Mouse (Mus musculus) adrenal gland, postnatal 14 days (tissue): ENCODE data around the gene Tmem167. TPM values are rescaled to one million over a fixed set of nuclear protein-coding genes. Genes with fewer than 3 reads are reported as not detected.

Experiments
- DNase-seq: peaks from one replicate; pipeline ENCODE4 v3.0.0; 2021; ENCODE audit warnings: mixed read lengths
- total RNA-seq: library from RNA; stranded (reverse); gene quantifications from 2 replicates; pipeline ENCODE4 v1.2.3, GENCODE M21; 2021

Gene Tmem167
- total RNA-seq, 1 experiment from 2014 or later, result 16.4 TPM

DNA sequence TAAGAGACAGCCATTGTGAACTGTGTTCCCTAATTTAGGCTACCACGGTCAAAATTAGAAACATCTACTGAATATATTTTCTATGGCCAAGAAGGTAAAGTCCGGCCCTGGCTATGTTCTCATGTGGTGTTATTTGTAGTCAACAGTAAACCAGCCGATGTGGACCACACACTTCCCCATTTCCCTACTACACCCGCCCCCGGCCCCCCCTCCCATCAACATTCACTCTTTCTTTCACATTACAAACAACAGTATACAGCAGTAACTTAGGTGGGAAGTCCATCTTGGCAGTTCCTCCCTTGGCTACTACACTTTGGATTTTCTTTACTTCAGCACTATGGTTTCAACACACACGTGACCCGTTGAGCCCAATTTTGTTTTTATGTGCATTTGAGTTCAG lies 94.6 kb downstream of the Tmem167 start:
- no peak for DNase-seq

DNA sequence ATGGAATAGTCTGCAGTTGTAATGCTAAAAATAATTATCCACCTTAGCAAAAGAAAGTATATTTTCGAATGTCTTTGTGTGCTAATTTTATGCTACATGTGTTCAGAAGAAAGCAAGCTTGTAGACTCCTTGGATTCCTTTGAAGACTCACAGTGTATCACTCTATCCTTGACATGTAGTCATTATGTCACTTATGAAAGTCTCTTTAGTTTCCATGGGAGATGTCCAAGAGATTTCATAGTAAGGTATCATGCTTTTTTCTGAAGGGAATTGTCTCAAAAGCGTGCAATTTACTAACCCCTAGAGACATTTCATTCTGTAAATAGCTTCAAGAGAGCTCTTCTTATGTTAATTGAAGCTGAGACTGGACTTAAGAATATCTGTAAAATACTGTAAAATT lies 97.8 kb downstream of the Tmem167 start:
- DNase-seq, result no peak

- DNase-seq, result no peak
Observed at GRCm38 (mm10) chr13:90188021-90188420, 99.1 kb downstream of the Tmem167 start.

DNA sequence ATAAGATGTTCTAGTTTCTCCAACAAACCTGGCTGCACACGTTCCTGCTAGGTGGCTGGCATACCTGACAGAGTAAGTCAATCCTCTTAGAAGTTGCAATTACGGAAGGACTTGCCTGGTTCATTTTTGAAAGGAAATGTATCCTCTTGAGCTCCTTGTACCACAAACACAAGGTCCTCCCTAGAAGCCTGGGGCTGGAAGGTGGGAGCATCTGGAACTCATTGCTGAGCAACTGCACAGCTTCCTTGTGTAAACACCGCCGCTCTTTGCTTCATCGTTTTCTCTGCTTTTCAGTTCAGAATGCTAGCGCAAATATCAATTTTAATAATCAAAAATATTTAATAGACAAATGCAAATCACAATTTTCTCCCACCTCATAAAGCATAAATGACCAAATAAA lies 102.9 kb downstream of the Tmem167 start:
- no peak for DNase-seq

Other genes with a start within 250 kb of the Tmem167 start
- 15.3 and 18.7 TPM in 2 replicates for gene Xrcc4, start 485 bp downstream of the Tmem167 start, total RNA-seq